Mouse (Mus musculus) gastrocnemius, postnatal 10 days (tissue): Measurements from ENCODE around the gene Dusp10. TPM values are rescaled to one million over a fixed set of nuclear protein-coding genes. Genes with fewer than 3 reads are reported as not detected.

Experiments used
- DNase-seq: peaks from one replicate; pipeline ENCODE4 v3.0.0; 2021; ENCODE audit warnings: mixed read lengths
- total RNA-seq, 2 experiments: library from RNA; stranded (reverse); gene quantifications; 2 replicates each; pipeline ENCODE4 v1.2.3; 2021

Dusp10 gene
- total RNA-seq, 2 experiments from 2014 or later = 24.9 to 39.5 TPM

- DNase-seq = no peak
Observed at GRCm38 (mm10) chr1:184100927-184101749, 88.0 kb downstream of the Dusp10 start.

GRCm38 (mm10) chr1:184101750-184102046 lies 88.6 kb downstream of the Dusp10 start:
- DNase-seq = no peak

GRCm38 (mm10) chr1:184106832-184107231 lies 93.7 kb downstream of the Dusp10 start:
- DNase-seq = no peak

GRCm38 (mm10) chr1:184107448-184107847 lies 94.3 kb downstream of the Dusp10 start:
- DNase-seq = no peak

- DNase-seq = no peak
Observed at GRCm38 (mm10) chr1:184108254-184108653, 95.2 kb downstream of the Dusp10 start.

GRCm38 (mm10) chr1:184117586-184117985 lies 104.5 kb downstream of the Dusp10 start:
- peak; percentile 30 for DNase-seq

GRCm38 (mm10) chr1:184117991-184118390 lies 104.9 kb downstream of the Dusp10 start:
- DNase-seq = no peak

- DNase-seq = no peak
Observed at GRCm38 (mm10) chr1:184118586-184118985, 105.5 kb downstream of the Dusp10 start.

Other genes starting within 250 kb of the Dusp10 start
- gene 1700056E22Rik, start 21.0 kb downstream of the Dusp10 start, total RNA-seq = 1 to 10 TPM; 1.4 to 2.1 TPM